Mouse (Mus musculus) thymus, adult 2 months (tissue): ENCODE results near the gene Stat2. TPM values are rescaled to one million over a fixed set of nuclear protein-coding genes. Genes with fewer than 3 reads are reported as not detected.
"Not testable (repeated sequence)": the region's sequence is repeated elsewhere in the genome, so short reads cannot be mapped to it uniquely, and the experiment has no call there.

Source experiments
- DNase-seq: peaks from one replicate; pipeline ENCODE4 v3.0.0; 2021
- H3K27ac ChIP-seq: fragments of 200-500 bp; 2 replicates; pipeline ENCODE4 v1.5.1; 2012; ENCODE audit warnings: low read length, control low read depth; ENCODE audit not compliant: control insufficient read depth, insufficient read depth
- H3K27me3 ChIP-seq: fragments of 200-500 bp; 2 replicates; pipeline ENCODE4 v1.6.1; 2012; ENCODE audit warnings: mild to moderate bottlenecking, low read length, moderate library complexity, mixed read lengths; ENCODE audit not compliant: control insufficient read depth, insufficient read depth
- H3K36me3 ChIP-seq: fragments of 200-500 bp; 2 replicates; pipeline ENCODE4 v1.6.1; 2012; ENCODE audit warnings: mild to moderate bottlenecking, low read length, moderate library complexity; ENCODE audit not compliant: control insufficient read depth, insufficient read depth
- H3K4me1 ChIP-seq: fragments of 200-500 bp; replicated peaks from 2 replicates; pipeline ENCODE4 v1.6.1; 2012; ENCODE audit warnings: low read length; ENCODE audit not compliant: control insufficient read depth, insufficient read depth
- H3K4me3 ChIP-seq: fragments of 200-500 bp; 2 replicates; pipeline ENCODE4 v1.5.1; 2012; ENCODE audit warnings: mild to moderate bottlenecking, low read length, control low read depth, moderate library complexity; ENCODE audit not compliant: control insufficient read depth, insufficient read depth
- CTCF ChIP-seq: fragments of 200-500 bp; IDR thresholded peaks from 2 replicates; pipeline ENCODE4 v1.5.1; 2012; ENCODE audit warnings: mild to moderate bottlenecking, control low read depth, low read length, moderate library complexity, borderline replicate concordance; ENCODE audit not compliant: control insufficient read depth, poor library complexity, insufficient read depth; ENCODE audit errors: extremely low read depth
- POLR2A ChIP-seq: fragments of 200-500 bp; IDR thresholded peaks from 2 replicates; pipeline ENCODE4 v1.6.1; 2012; ENCODE audit warnings: mild to moderate bottlenecking, low read length, control low read depth, moderate library complexity; ENCODE audit not compliant: control insufficient read depth, poor library complexity, insufficient read depth; ENCODE audit errors: extremely low read depth
- WGBS: fragments of 180-500 bp; shearing (Covaris S2); methylation state at CpG from one replicate; pipeline ENCODE4 v1.1.7; 2018; 5-methylcytosine and 5-hydroxymethylcytosine counted together
- polyA plus RNA-seq: library from polyadenylated mRNA; depleted of rRNA; stranded (reverse); fragments of >200 nt; gene quantifications from 2 replicates; pipeline ENCODE4 v1.2.3, GENCODE M21; 2012

Stat2 gene
- polyA plus RNA-seq, 1 experiment, result 62.0 TPM

- Histone ChIP-seq H3K27me3 (no peaks in the 10 kb centered on the region), H3K27ac (no peak overlapping the region), H3K4me1 (no peaks in the 10 kb centered on the region), H3K36me3 (peaks cover 76% of the 10 kb centered on the region), H3K4me3 (no peak overlapping the region)
- no peak for DNase-seq
- no peak for TF ChIP-seq CTCF
- TF ChIP-seq POLR2A, result no peak
- WGBS, result 95% methylated on average over 14 of the region's 14 CpGs
Measured at GRCm38 (mm10) chr10:128281682-128282081, 11.3 kb downstream of the Stat2 start.

GRCm38 (mm10) chr10:128282886-128283450 lies 12.6 kb downstream of the Stat2 start:
- DNase-seq, result no peak
- no peak overlapping the region for H3K27ac ChIP-seq
- TF ChIP-seq POLR2A (no peak), CTCF (no peak)
- H3K36me3 ChIP-seq, result peaks cover 70% of the 10 kb centered on the region
- WGBS, result 94% methylated on average over 20 of the region's 20 CpGs
- no peak overlapping the region for H3K4me3 ChIP-seq
- no peaks in the 10 kb centered on the region for H3K4me1 ChIP-seq
- H3K27me3 ChIP-seq, result no peaks in the 10 kb centered on the region

GRCm38 (mm10) chr10:128283604-128284579 lies 13.5 kb downstream of the Stat2 start:
- TF ChIP-seq CTCF (peak; percentile 71; the same call in 1 of the 2 replicates), POLR2A (no peak)
- 83% methylated on average over 31 of the region's 31 CpGs for WGBS
- no peak overlapping the region for H3K4me3 ChIP-seq
- H3K4me1 ChIP-seq, result no peaks in the 10 kb centered on the region
- H3K27ac ChIP-seq, result no peak overlapping the region
- DNase-seq, result peak; percentile 61
- H3K27me3 ChIP-seq, result no peaks in the 10 kb centered on the region
- peaks cover 64% of the 10 kb centered on the region for H3K36me3 ChIP-seq

- H3K27ac ChIP-seq, H3K27me3 ChIP-seq, H3K4me3 ChIP-seq, DNase-seq, H3K4me1 ChIP-seq: not testable (repeated sequence)
- H3K36me3 ChIP-seq, result peaks cover 34% of the 10 kb centered on the region
- 67% methylated on average over 1 of the region's 1 CpGs for WGBS
Measured at GRCm38 (mm10) chr10:128290594-128290993, 20.2 kb downstream of the Stat2 start.

GRCm38 (mm10) chr10:128296370-128297090 lies 26.2 kb downstream of the Stat2 start:
- no peak for DNase-seq
- peaks cover 12% of the 10 kb centered on the region for H3K36me3 ChIP-seq
- 91% methylated on average over 13 of the region's 13 CpGs for WGBS
- H3K4me3 ChIP-seq, result no peak overlapping the region
- no peaks in the 10 kb centered on the region for H3K4me1 ChIP-seq
- no peak for TF ChIP-seq CTCF
- TF ChIP-seq POLR2A, result no peak
- H3K27me3 ChIP-seq, result no peaks in the 10 kb centered on the region
- H3K27ac ChIP-seq, result no peak overlapping the region

GRCm38 (mm10) chr10:128297221-128297620 lies 26.9 kb downstream of the Stat2 start:
- no peak overlapping the region for H3K27ac ChIP-seq
- no peaks in the 10 kb centered on the region for H3K4me1 ChIP-seq
- peaks cover 5% of the 10 kb centered on the region for H3K36me3 ChIP-seq
- DNase-seq, result no peak
- no peak overlapping the region for H3K4me3 ChIP-seq
- TF ChIP-seq POLR2A (no peak), CTCF (no peak)
- H3K27me3 ChIP-seq, result no peaks in the 10 kb centered on the region
- WGBS, result 95% methylated on average over 4 of the region's 4 CpGs
